Mouse (Mus musculus) retina, adult 2 months (tissue): ENCODE results near the gene Actrt2.

Experiments
- DNase-seq: peaks from one replicate; pipeline ENCODE4 v3.0.0-alpha.2; 2012; ENCODE audit warnings: low read depth, low spot score

Actrt2 gene

DNA sequence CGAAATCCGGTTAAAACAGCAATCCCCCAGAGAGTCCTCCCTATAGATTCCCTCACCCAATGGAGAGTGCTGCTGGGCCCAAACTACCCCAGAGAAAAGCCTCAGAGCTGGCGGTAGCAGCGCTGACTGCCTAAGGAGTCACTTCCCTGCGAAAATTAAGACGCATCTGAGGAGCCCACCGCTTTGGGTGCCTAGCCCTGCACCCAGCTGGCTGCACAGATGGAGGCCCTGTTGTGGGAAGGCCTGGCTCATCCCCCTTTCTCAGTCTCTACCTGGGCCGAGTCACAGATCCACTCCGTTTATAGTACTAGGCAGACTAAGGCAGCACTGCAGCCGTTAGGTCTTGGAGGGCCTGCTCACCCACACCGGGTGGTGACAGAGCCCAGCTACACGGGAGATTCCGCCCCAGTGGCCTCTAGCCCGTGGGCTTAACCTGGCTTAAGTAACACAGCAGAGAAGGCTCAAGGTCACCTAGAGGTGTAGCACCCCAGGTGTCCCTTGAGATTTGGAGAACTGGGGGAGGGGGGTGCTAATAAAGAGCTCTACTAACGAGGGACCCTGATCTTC lies 29.3 kb downstream of the Actrt2 start:
- DNase-seq = no peak

DNA sequence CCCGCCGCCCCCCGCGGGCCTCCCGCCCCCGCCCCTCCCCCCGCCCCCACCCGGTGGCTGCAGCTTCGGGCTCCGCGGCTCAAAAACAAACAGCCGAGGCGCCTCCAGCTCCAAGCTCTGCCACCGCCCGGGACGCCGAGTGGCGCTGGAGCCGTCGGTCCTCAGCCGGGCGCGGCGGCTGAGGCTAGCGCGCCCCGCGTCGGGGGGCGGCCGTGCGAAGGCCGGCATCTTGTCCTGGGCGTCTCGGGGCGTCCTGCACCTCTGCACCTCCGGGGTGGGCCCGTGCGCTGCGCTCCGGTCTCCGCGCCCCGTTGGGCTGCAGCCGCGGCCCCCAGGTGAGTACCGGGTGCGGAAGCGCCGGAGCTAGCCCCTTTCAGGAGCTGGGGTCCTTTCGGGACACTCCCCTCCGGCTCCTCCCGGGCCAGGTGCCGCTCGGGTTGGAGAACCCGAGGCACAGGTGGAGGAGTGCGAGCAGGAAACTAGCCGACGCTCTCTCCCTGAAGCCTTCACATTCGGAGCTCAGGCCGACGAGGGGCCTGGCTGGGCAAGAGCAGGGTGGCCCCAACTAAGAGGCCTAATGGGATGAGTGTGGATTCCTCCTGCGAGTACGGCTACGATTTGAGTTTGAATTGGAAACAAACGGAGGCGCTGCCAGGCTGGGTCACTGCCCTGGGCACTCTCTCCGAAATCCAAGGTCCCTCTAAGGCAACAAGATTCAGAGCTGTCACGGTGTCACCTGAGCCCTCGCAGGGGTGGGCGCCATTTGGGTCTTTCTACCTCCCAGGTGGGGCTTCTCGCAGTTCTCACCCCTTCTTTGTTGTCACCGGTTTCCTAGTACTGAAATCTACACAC lies 30.0 kb downstream of the Actrt2 start:
- DNase-seq = no peak

DNA sequence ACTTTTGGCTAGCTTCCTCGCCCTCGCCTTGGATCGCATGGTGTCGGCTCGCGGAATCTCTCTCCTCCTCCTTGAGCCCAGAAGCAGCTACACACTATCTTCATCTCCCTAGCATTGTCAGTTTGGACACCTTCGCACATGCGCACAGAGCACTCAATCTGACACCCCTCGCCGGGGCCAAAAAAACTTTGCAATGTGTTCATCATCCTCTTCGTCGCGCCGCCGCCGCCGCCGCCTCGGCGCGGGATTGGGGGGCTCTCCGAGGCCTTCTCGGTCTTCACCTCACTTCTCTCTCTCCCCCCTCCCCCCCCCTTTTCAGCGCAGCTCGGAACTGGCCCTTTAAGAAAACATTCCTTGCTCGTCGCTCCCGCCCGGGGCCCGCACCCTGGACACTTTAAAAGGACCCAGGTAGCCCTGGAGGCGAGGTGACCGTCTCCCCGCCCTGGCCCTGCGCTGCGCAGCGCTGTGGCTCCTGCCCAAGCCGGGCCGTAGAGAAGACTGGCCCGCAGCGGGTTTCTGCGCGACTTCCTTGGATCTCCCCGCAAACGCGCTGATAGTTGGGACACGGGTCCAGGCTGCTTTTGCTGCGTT lies 30.9 kb downstream of the Actrt2 start, which contains the start of gene Prdm16:
Prdm16 (minus strand) TSS at position 153 of the 591 bp plus-strand sequence.
- DNase-seq = no peak

DNA sequence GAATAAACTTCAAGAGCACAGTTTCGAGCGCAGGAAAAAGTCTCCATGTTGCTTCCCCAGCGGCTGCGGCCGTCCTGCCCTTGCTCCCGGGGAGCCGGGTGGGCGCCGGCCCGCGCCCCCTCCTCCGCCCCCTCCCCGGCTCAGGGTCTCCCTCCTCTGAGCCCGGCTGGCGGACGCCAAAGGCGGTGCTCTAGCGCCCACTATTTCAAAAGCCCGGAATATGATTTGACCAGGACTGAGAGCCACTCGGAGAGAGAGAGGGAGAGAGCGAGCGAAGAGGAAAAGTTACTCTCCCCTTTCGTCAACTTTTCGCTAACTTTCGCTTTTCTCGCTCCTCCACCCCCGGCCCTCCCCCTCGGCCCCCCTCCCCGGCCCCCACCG lies 31.6 kb downstream of the Actrt2 start:
- no peak for DNase-seq

DNA sequence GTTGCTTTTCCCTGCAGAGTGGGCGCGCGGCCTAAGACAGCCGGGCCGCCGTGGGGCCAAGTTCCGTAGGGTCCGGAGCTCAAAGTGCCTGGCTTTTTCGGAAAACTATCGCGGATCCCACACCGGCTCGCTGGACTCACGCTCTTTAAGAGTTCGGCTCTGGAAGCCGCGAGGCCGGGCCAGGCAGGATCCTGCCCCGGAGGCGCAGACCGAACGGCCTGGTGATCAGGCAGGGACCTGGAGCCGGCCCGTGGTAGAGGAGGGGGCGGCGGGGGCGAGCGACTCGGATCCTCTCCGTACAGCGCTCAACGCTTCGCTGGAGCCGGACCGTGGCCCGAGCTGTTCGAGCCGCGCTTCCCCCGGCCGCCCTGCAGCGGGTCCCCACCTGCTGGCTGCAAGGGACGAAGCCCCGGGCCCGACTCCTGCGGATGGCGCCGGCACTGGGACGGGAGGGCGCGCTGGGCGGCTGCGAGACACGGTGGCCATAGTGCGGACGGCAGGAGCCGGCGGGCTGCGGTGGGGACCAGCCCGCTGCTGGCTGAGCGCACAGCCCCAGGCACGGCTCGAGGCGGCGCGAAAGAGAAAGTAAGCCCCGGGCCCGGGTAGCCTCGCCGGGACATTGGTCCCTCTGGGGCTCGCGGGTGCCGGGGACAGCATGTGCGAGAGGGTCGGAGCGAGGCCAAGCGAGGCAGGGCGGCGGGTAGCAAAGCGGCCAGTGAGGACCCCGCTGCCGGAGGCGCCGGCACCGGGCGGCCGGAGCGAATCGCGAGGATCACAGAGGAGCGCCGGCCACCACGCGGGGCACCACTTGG lies 32.2 kb downstream of the Actrt2 start:
- no peak for DNase-seq

DNA sequence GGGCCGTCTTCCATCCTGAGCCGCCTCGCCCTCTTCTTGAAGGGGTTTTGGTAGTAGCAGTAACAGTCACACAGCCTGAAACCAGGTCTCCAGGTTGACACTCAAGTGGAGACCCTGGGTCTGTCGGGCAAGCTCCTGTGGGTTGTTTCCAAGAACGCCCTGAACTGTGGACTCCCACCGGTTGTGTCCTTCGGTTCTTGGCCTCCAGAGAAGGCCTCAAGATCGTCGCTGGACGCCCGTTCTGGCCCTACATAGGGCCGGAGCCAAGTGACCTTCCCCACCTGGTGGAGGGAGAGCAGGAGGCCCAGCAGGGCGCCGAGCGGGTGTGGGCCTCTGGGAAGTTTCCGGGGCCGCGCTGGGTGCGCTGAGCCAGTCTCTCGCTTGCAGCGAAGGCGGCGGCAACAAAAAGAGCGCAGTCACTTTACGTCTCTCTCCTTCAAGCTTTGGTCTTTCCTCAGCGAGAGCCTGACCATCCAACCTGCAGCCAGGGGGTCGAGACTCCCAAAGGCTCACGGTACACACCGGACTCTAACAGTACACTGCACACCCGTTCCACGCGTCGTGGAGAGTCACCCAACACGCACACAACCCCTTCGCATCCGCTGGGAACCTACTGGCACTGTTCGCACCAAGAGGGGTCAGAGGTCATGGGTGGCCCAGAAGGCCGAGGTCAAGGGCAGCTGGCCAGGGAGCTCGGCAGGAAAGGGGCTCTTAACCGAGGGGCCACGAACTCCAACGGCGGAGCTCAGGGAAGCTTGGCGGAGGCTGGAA lies 33.0 kb downstream of the Actrt2 start:
- DNase-seq = no peak

DNA sequence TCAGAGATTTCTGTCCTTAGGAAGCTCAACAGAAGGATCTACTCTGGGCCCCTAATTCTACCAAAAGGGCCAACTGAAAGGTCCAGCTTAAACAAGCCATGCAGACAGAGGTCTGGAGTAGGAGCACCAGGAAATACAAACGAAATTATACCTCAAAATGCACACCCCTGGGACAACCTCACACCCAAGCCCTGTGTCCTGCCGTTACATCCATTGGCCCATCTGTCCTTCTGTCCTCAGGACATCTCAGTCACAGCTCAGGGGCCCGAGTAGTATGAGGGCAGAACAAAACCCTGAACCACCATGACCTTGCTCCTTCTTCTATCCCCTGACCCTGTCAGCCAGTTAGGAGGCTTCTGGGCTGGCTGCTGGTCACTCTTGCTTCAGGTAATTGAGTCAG lies 33.7 kb downstream of the Actrt2 start:
- no peak for DNase-seq

DNA sequence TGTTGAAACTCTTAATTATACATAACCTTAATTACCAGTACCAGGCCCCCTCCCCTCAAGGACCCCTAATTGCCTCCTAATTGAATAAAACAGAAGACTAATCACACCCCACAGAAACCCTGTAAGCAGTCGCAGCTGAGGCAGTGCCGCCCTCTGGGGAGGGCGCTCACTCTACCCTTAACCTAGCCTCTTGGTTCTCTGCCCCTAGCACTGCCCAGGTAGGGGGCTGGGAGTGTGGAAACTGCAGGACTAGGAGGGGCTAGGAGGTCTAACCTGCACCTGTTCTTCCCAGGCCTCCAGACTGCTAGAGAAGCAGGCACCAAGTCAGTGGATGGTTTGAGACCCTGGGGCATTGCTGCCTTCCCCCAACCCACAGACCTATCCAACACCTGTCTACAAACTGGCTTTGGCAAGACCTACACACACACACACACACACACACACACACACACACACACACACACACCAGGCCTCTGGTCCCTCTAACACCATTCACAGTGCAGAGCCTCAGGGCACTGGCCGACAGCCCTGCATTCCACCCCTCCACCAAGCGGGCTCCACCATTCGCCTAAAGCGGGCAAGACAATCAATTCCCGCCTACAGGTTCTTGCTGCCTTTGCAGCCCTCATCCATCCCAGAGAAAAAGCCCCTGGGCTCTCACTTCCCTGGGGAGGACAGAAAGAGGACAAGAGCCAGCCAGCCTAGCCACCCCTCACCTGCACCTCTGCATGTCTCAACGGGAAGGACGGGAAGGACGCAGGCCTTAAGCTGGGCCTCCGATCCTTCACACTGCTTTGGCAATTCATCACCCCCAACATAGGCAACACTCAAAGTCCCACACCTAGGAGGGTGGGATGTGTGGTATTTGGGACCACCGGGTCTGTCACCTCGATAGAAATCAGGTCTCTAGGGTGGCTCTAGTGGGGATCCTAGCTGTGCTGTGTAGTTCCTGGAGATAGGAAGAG lies 34.6 kb downstream of the Actrt2 start:
- no peak for DNase-seq

DNA sequence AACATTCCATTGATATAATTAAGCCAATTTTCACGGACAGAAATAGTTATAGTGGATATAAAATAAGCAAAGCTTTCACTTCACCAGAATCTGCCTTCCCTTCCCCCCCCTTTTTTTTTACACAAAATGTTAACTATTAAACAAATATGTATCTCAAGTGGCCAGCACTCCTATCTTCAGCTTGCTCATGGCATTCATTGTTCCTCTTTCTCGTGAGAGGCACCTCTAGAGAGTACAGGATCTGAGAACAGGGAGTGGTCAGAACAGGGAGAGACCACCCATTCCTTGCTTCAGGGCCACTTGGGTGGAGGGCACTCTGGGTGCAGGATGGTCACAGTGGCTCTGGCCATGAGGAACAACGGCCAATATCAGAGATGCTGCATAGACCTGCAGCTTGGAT lies 36.9 kb downstream of the Actrt2 start:
- DNase-seq = no peak

DNA sequence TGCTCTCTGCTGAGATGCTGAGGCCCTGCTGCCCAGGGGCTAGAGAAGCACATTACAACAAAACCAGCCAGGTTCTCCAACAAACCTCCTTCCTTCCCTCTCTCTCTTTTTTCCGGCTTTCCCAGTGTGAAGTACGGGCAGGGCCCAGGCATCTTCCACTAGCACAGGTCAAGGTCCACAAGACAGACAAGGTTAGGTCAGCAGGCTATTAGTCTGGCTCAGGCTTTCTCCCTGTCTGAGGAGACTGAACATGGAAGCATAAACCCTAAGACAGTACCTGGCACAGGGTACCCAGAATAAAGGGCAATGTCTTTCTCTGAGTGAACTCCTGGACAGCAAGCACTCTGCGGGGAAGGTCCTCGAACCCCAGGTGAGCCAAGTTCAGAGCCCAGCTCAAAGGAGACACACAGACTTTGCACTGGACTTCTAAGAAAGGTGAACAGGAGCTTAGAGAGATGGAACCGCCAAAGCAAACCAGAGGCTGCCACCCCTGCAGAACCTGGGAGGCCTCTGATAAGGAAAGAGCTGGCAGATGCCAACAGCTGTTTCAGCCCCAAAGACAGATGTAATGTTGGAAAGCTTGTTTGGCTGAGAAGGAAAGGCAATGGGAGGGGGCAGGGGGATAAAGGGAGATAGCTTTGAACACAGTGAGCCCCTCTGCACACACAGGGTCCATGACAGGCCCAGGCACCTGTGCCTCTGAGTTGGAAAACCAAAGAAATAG lies 40.1 kb downstream of the Actrt2 start:
- no peak for DNase-seq

DNA sequence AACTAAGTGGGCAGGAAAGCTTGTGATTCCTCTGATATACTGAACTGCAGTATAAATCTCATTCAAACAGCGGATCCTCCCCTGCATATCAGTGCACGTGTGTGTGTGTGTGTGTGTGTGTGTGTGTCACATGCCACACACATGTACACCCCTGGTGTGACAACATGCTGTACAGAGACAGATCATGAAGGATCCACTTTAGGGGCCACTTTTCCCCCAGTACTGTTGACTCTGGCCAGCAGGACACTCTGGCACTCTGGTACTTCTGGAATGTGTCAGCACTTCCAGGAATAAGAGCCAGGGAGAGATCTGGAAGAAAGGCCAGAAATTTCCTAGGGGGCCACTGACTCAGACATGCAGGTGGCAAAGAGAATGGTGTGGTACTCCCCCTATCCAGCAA lies 41.4 kb downstream of the Actrt2 start:
- no peak for DNase-seq

DNA sequence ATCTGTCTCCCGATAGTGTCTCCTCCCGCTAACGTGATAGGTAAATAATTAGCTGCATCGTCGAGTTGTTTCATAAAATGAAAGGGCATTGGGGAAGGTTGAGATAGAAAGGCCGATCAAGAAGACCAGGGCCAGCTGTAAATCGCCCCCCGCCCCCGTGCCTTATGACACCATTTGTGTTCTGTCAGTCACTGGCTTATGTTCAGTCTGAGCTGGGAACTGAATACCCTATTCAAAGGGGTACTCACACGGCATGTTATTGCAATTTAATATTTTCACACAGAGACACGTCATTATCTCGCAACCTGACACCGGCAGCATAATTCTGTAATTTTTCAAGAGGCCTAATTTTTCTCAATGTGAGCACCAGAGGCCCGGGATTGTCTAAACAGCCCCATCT lies 42.0 kb downstream of the Actrt2 start:
- DNase-seq = no peak

DNA sequence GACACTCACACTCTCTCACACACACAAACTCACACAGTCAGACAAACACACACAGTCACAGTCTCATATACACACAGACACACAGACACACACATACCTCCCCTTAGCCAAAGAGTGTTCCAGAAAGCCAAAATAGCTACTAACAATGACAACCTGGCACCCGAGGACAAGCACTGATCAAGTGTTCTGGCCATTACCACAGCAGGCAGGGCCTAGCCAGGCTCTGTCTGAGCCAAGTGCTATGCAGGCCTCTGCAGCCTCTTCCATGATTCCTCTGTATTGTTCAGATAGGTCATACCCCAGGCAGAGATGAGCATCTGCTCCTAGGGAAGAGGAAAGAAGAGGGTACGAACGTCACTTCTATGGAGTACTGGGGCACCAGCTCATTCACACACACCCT lies 44.4 kb downstream of the Actrt2 start:
- no peak for DNase-seq

DNA sequence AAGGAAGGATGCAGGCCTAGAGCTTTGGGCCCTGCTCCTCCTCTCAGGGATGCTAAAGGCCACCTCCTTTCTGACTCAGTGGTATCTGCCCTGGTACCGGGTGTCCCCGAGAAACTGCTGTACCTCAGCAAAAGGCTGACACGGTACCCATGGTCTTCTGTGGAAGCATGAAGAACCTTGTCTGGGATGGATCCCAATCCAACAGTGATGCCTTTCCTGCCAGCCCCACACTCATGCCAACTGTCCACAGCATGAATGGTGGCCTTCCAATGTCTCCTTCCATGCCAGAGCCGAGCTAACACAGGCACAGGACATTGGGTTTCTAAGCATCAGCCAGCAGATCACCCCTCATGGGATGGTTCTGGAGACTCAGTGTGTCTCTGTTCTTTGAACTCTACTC lies 45.1 kb downstream of the Actrt2 start:
- no peak for DNase-seq
